Mouse (Mus musculus): ENCODE results near the gene Cep89.

Cep89 gene

DNA sequence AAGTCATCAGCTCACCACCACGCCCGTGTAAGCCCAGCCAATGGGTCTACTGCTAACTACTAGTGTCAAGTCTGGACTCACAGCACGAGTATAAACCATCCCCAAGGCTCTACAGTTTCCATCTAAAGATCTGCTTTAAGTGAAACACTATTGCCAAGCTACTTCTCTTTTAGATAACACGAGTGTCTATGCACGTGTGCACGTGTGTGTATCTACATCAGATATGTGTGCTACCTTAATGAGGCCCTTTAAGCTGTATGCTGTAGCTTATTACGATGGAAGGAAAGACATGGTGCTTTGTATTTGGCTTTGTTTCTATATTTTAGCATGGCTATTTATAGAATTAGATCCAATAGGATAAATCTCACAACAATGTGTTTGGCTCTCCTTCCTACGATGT is 89.7 kb downstream of the Cep89 start:
- CTCF ChIA-PET: no interaction called here

All from spleen, embryonic (tissue).